Mouse (Mus musculus) lung, postnatal 0 days (tissue): ENCODE data around the gene Kpna2.

Experiments used
- CTCF ChIP-seq: IDR thresholded peaks from 2 replicates; pipeline ENCODE4 v1.5.1; 2016; ENCODE audit warnings: antibody characterized with exemption, mild to moderate bottlenecking
- EP300 ChIP-seq: IDR thresholded peaks from 2 replicates; pipeline ENCODE4 v1.6.1; 2016; ENCODE audit warnings: antibody characterized with exemption, mild to moderate bottlenecking, control low read depth

- TF ChIP-seq CTCF (peak; percentile 48), EP300 (no peak)
These were observed 6.2 kb upstream of the Kpna2 start for GRCm38 (mm10) chr11:107005538-107005937.
